Mouse (Mus musculus): ENCODE data around the gene Bach1. TPM values are rescaled to one million over a fixed set of nuclear protein-coding genes. Genes with fewer than 3 reads are reported as not detected.

Gene Bach1
- total RNA-seq, 1 experiment from 2014 or later: 171 TPM

- peak; percentile 67; the same call in 1 of the 2 replicates for ATAC-seq (replicated peaks; ENCODE audit: insufficient number of reproducible peaks, low FRiP score, low TSS enrichment, poor library complexity, severe bottlenecking)
Measured at GRCm38 (mm10) chr16:87705892-87706589, 7.3 kb downstream of the Bach1 start.

GRCm38 (mm10) chr16:87707335-87707734, 8.6 kb downstream of the Bach1 start:
- ATAC-seq (replicated peaks; ENCODE audit: insufficient number of reproducible peaks, low FRiP score, low TSS enrichment, poor library complexity, severe bottlenecking): no peak

- ATAC-seq (replicated peaks; ENCODE audit: insufficient number of reproducible peaks, low FRiP score, low TSS enrichment, poor library complexity, severe bottlenecking): no peak
Measured at GRCm38 (mm10) chr16:87708570-87708969, 9.8 kb downstream of the Bach1 start.

GRCm38 (mm10) chr16:87709144-87709543, 10.4 kb downstream of the Bach1 start:
- ATAC-seq (replicated peaks; ENCODE audit: insufficient number of reproducible peaks, low FRiP score, low TSS enrichment, poor library complexity, severe bottlenecking): no peak

- ATAC-seq (replicated peaks; ENCODE audit: insufficient number of reproducible peaks, low FRiP score, low TSS enrichment, poor library complexity, severe bottlenecking): no peak
Measured at GRCm38 (mm10) chr16:87709971-87710370, 11.2 kb downstream of the Bach1 start.

GRCm38 (mm10) chr16:87711961-87712360, 13.2 kb downstream of the Bach1 start:
- ATAC-seq (replicated peaks; ENCODE audit: insufficient number of reproducible peaks, low FRiP score, low TSS enrichment, poor library complexity, severe bottlenecking): no peak

- ATAC-seq (replicated peaks; ENCODE audit: insufficient number of reproducible peaks, low FRiP score, low TSS enrichment, poor library complexity, severe bottlenecking): peak; percentile 84
Measured at GRCm38 (mm10) chr16:87712986-87713693, 14.4 kb downstream of the Bach1 start.

GRCm38 (mm10) chr16:87714550-87714949, 15.8 kb downstream of the Bach1 start:
- no peak for ATAC-seq (replicated peaks; ENCODE audit: insufficient number of reproducible peaks, low FRiP score, low TSS enrichment, poor library complexity, severe bottlenecking)

- ATAC-seq (replicated peaks; ENCODE audit: insufficient number of reproducible peaks, low FRiP score, low TSS enrichment, poor library complexity, severe bottlenecking): no peak
Measured at GRCm38 (mm10) chr16:87715221-87715620, 16.5 kb downstream of the Bach1 start.

- ATAC-seq (replicated peaks; ENCODE audit: insufficient number of reproducible peaks, low FRiP score, low TSS enrichment, poor library complexity, severe bottlenecking): no peak; the same call in 1 of the 2 replicates
Measured at GRCm38 (mm10) chr16:87716269-87716668, 17.5 kb downstream of the Bach1 start.

GRCm38 (mm10) chr16:87717046-87717660, 18.4 kb downstream of the Bach1 start:
- no peak for ATAC-seq (replicated peaks; ENCODE audit: insufficient number of reproducible peaks, low FRiP score, low TSS enrichment, poor library complexity, severe bottlenecking)

GRCm38 (mm10) chr16:87719071-87719470, 20.3 kb downstream of the Bach1 start:
- no peak for ATAC-seq (replicated peaks; ENCODE audit: insufficient number of reproducible peaks, low FRiP score, low TSS enrichment, poor library complexity, severe bottlenecking)

GRCm38 (mm10) chr16:87719688-87720283, 21.0 kb downstream of the Bach1 start:
- no peak for ATAC-seq (replicated peaks; ENCODE audit: insufficient number of reproducible peaks, low FRiP score, low TSS enrichment, poor library complexity, severe bottlenecking)

GRCm38 (mm10) chr16:87720851-87721409, 22.2 kb downstream of the Bach1 start:
- ATAC-seq (replicated peaks; ENCODE audit: insufficient number of reproducible peaks, low FRiP score, low TSS enrichment, poor library complexity, severe bottlenecking): no peak

GRCm38 (mm10) chr16:87722857-87723256, 24.1 kb downstream of the Bach1 start:
- no peak for ATAC-seq (replicated peaks; ENCODE audit: insufficient number of reproducible peaks, low FRiP score, low TSS enrichment, poor library complexity, severe bottlenecking)

- ATAC-seq (replicated peaks; ENCODE audit: insufficient number of reproducible peaks, low FRiP score, low TSS enrichment, poor library complexity, severe bottlenecking): no peak
Measured at GRCm38 (mm10) chr16:87723479-87723878, 24.7 kb downstream of the Bach1 start.

- ATAC-seq (replicated peaks; ENCODE audit: insufficient number of reproducible peaks, low FRiP score, low TSS enrichment, poor library complexity, severe bottlenecking): no peak
Measured at GRCm38 (mm10) chr16:87724826-87725225, 26.1 kb downstream of the Bach1 start.

GRCm38 (mm10) chr16:87725241-87725640, 26.5 kb downstream of the Bach1 start:
- no peak for ATAC-seq (replicated peaks; ENCODE audit: insufficient number of reproducible peaks, low FRiP score, low TSS enrichment, poor library complexity, severe bottlenecking)

GRCm38 (mm10) chr16:87725963-87726362, 27.2 kb downstream of the Bach1 start:
- ATAC-seq (replicated peaks; ENCODE audit: insufficient number of reproducible peaks, low FRiP score, low TSS enrichment, poor library complexity, severe bottlenecking): no peak

All from monocyte, adult 5-6 weeks (primary cell).